Mouse (Mus musculus): ENCODE measurements at regions not wholly inside any gene's neighbourhood (a gene's known extent, or its start where the extent isn't known, plus 50 kb on each side); places are given as distances from the start of the nearest gene placed in this dataset.

DNA sequence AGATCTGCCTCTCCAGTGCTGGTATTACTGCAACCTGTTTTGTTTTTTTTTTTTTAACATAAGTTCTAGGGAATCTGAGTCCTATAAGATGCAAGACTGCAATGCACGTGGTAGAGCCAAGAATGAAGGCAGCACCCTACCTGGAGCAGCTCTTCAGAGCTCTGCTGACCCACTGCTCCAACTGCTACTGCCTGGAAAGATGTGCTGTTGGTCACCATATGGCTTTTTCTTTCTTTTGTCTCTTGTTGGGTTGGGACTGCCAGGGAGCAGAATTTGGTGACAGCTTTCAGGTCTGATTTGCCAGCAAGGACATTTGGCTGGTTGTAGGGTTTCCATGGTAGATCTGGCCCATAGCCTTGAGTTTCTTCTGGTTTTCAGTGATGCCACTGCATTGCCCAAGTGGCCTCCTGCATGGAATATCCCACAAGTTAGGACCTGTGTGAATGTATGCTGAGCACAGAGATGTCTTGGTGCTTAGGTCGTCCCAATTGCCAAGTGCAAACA lies 123.9 kb upstream of the Irf2bp2 start:
- DNase-seq (ENCODE audit: low spot score) = no peak

DNA sequence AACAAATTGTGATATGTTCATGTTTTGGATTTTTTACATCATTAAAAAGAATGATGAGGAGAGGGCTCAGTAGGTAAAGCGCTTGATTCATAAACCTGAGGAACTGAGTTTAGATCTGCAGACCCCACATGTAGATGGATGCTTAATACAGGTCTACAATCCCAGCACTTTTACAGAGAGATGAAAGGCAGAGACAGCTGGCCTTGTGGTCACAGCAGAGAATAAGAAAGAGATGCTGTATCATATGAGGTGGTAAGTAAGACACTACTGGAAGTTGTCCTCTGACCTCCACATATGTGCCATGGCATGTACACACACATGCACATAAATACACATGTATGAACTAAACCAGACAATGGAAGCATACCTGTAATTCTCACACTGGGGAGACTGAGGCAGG lies 121.9 kb upstream of the Irf2bp2 start:
- no peak for DNase-seq (ENCODE audit: low spot score)

DNA sequence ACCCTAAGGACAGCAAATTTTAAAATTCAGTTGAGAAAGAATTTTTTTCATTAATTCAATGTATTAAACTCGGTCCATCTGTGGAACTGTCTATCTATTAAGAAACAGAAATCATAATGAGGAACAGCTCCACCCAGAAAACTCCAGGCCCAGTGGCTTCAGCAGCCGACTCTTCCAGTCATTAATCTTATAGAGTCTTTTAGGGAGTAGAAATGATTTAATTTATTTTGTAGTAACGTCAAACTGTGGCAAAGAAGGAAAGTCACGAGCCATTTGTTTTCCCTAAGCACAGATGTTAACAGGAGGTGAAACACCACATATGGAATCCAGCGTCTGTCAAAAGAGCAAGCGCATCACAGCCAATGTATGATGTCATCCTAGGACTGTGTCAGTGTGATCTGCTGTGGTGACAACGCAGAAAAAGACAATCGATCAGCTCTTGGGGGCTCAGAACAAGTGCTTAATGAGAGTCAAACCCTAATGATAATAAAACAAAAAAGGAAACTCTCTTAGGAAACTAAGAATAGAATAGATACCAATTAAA lies 119.9 kb upstream of the Irf2bp2 start:
- DNase-seq (ENCODE audit: low spot score) = no peak

DNA sequence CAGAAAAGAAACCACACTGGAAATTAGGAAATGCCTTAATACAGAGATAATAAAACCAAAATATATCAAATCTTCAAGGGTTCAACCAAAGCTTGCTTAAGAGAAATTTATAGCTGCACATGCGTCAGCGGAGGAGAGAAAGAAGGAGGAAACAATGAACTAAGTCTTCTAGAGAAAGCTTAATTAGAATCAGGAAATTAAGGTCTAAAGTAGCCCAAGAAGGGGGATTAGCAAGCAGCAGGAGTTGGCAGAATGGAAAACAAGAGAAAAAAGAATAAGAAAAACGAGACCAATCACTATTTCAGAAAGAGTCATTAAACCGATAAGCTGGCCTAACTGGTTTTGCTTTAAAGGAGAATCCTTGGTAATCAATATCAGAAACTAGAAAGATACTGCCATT lies 119.4 kb upstream of the Irf2bp2 start:
- DNase-seq (ENCODE audit: low spot score) = no peak

DNA sequence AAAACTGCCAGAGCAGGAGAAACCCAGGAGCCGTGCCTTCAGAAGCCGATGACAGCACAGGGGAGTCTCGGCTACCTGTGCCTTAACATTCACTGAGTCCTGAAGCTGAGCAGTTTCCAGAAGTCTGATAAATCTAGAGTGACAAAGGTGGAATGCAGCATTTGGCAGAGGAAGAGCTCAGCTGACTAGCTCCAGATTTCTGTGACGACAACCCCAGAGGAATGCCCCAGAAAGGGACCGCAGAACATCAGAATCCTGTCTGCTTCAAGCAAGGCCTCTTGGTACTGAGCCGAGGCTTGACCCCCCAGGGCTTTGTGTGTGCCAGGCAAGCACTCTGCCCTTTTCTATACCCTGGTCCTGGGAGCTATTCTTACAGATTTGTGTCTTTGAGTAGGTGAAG lies 119.0 kb upstream of the Irf2bp2 start:
- DNase-seq (ENCODE audit: low spot score) = no peak

DNA sequence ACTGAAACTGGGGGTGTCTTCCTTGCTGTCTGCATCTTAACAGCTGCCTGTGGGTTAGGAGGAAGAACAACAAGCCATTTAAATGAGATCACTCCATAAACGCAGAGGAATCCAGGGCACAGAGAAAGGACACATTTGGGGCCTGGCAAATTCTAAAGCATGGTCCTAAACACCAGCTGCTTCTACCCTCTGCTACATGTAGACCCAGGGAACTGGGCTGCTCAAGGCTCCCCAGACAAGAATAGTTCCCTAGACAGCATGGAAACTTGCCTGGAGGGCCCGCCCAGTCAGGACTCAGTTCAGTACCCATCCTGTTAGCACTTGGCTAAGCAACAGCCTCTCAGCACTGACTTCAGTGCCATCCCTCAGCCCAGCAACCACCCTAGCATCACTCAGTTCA lies 115.2 kb upstream of the Irf2bp2 start:
- no peak for DNase-seq (ENCODE audit: low spot score)

DNA sequence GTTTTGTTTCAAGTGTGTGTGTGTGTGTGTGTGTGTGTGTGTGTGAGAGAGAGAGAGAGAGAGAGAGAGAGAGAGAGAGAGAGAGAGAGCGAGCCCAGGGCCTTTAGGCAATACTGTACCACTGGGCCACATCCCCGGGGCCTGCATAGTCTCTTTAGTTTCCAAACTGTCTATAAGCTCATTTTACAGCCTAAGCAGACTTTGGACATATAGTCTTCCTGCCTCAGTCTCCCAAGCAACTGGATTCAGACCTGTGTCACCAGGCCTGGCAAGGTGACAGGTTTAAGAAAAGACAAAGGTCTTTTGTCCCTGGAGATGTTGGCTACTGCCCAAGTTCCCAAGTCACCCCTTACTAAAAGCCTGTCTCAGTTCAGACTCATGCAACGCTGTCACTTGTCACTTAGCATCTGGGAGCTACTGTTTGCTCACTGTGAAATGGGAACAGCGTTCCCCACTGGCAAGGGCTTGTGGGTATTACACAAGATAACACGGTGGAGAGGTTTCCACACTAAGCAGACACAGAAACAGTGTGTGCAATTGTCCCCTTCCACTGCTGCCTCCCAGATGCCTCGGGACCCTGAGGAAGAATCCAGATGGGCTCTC lies 113.6 kb upstream of the Irf2bp2 start:
- DNase-seq (ENCODE audit: low spot score) = no peak

DNA sequence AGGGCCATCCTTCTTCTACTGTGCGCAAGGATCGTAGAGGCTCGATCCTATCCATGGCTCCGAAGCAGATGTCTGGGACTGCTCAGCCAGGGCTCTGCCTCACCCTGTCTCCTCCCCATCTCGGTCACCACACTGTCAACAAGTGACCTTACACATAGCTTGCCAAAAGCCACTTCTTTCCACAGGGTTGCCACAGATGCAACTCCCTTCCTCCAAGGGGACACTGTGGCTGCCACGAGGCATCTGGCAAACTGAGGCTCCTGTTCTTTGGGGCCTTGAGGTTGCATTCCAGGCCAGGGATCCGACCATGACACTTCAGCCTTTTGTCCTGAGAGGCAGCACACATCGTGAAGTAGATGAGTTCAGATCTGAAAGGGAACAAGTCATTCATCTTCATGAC lies 112.5 kb upstream of the Irf2bp2 start:
- no peak for DNase-seq (ENCODE audit: low spot score)

DNA sequence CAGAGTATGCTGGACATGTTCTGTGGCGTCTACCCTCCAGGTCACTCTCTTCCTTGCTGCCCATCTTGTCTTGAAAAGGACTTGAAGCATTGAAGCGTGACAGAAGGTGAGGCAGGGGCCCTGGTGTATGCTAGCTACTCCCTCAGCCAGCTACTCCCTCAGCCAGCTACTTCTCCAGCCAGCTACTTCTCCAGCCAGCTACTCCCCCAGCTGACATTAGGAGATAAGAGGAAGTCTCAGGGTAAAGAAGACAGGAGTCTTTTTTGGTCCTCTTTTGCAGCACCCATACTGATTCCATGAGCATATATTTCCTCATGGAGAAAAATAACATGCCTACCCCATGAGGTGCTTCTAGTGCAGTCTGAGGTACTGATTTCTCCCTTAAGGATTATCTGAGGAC lies 111.6 kb upstream of the Irf2bp2 start:
- no peak for DNase-seq (ENCODE audit: low spot score)

DNA sequence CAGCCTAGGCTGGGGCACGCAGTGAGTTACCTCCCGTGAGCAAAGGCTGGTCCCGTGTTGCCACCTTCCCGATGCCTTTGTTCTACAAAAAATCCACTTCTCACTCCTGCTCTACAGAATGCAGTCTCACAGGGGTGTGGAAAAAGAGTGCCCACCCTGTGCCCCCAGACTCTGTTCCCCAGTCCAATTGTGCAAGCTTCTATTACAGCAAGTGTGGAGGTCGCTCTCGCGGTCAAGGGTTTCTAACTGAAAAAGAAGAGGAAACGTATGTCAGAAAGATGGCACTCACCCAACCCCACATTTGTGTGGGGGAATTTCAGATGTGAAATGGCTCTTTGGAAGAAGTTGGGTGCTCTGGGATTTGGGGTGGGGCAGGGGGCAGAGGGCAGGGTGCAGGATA lies 110.9 kb upstream of the Irf2bp2 start:
- DNase-seq (ENCODE audit: low spot score) = no peak

DNA sequence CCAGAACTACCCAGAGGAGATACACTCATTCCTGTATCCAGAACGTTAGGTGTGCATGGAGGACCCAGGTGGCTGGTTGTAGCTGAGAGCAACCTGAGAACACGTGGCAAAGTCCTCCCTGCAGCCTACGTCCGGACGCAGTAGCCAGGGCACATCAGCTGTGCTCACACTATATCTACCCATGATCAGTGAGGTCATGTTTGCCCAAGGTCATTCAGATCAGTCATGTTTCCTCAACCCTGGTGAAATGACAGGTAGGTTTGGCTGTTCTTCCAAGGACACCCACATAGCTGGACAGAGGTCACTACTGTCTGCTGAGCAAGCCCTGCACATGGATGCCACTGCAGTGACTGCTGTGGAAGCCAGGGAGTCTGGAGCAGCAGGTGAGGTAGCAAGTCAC lies 109.8 kb upstream of the Irf2bp2 start:
- peak; percentile 13 for DNase-seq (ENCODE audit: low spot score)

DNA sequence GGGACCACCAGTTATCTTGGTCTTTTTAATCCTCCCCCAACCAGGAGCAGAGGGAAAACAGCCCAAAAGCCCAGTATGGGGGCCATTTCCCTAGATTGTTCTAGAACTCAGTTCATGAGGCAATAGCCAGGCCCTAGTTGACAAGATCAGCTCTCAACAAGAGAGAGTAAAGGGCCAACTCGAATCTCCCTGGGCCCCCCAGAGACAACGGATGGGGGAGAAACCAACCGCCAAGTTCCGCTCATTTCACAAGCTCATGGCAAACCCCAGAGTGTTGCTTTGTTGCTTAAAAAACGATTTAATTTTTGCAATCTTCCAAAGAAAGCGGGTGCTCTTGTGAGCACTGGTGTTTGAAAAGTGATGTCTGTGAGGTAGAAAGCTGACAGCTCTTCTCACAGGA lies 108.5 kb upstream of the Irf2bp2 start:
- no peak for DNase-seq (ENCODE audit: low spot score)

DNA sequence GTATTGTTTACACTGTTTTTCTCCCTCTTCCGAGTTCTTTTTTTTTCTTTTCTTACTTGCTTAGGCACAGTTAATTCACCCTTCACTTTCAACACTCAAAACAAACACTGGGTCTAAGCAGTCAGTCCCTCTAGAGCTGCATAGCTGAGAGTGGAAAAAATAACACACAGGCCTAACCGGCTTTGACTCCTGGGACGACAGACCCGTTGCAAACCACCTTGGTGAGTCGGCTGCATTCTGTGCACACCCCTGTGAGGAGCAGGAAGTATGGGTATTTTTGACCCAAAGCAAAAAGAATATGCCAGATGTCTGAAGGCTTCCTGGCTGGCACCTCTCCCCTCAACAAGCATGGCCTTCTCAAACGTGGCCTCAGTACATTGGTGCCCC lies 105.6 kb upstream of the Irf2bp2 start:
- DNase-seq (ENCODE audit: low spot score) = peak; percentile 26

DNA sequence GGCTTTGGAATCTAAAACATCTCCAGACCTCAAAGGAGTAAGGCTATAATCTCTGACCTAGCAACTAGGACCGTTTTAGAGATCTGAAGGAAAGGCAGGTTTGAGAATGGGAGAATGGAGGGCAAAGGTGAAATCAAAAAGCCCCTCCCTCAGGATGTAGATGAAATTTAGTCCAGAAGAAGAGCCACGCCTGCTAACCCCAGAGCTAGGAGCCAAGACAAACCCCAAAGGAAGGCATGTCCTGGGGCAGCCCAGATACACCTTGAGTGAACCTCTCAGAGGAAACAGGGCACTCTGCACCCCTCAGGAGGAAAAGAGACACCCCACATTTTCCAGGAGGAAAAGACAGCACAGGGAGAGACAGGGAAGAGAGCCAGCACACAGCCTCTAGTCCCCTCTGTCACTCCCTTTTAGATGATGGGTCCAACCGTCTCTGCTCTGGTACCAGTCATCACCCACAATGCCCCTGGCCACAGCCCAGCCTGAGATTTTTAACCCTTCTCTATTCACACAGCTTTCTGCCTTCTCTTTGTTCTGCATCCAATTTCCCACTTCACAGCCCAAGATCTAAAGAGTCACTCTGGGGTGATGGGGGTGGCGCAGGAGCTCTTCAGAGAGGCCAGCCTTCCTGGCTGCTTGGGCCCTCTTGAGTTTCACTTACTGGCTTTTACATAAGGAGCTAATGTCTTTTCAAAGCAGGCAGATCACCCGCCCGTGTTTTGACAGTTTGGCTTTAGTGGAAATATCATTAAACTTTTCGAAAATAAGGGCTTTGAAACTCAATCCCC lies 105.0 kb upstream of the Irf2bp2 start:
- DNase-seq (ENCODE audit: low spot score) = no peak

DNA sequence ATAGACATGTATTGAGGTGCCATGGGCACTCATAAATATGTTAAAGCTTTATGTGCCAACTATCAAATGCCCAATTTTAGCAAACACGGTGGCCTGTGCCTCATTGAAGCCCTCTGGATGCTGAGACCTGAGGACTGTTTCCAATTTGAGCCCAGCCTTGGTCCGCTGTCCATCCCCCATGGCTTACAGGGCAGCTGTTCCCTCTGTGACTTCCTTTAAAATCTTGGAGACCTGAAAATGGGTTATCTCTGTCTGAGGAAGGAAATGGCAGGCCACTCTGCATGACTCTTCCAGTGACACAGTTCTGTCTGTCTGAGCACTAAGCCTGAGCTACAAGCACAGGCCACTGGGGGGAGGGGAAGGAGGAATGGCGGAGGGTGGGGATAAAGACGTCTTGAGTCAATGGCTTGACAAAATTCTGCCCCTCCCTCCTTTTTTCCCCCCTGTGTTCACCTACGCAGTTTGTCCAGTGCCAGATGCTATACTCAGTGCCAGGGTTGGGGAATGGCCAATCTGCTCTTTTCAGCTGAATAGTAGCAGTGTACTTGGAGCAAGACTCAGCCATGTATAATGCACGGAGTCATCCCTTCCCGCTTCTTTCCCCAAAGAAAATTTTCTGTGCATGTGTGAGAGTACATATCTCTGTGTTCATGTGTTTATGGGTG lies 102.7 kb upstream of the Irf2bp2 start:
- no peak for DNase-seq (ENCODE audit: low spot score)

DNA sequence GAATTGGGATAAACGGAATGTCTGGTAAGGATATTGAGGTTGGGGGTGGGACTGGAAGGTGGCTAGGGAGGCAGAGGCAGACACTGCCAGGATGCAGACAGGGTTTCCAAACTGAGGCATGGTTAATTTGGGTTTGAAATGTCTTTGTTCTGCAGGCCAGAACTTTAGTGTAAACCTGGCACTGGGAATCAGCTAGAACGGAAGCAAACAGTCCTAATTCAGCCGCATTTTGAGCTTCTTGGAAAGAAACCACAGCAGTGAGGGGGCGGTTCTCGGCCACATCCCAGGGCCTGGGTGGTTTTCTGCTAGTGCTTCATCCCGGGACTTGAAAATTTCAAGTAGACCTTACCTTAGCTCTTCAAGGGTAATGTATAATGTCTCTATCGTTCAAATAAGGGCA lies 100.6 kb upstream of the Irf2bp2 start:
- no peak for DNase-seq (ENCODE audit: low spot score)

DNA sequence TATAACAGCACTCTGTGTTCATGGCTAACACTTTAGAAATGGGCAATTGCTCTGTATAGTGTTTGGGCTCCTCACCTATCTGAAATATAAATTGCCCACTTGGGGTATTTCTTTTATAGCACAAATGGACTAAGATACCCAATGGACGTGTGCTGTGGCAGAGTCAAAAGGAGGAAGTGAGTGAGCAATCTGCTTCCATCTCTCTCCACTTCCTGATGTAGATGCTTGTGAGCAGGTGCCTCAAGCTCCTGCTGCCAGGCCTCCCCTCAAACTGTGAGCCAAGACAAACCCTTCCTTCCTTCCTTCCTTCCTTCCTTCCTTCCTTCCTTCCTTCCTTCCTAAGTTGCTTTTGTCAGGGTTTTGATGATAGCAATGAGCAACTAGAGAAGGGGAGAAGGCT lies 99.9 kb upstream of the Irf2bp2 start:
- DNase-seq (ENCODE audit: low spot score) = no peak

DNA sequence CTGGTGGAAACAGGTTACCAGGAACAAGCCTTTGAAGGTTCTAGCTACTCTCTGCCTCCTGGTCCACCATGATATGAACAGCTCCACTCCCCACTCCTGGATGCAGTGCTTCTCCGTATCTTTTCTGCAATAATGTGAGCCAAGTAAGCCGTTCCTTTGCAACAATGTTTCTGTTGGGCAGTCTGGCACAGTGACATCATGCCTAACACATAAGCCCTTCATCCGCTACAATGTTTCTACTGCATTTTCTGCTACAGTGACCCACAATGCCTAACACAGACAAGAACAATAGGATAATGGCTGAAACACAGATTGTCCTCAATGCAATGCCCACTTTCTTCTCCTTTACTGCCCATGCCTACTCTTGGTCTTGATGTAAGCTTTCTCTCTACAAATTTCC lies 98.9 kb upstream of the Irf2bp2 start:
- no peak for DNase-seq (ENCODE audit: low spot score)

DNA sequence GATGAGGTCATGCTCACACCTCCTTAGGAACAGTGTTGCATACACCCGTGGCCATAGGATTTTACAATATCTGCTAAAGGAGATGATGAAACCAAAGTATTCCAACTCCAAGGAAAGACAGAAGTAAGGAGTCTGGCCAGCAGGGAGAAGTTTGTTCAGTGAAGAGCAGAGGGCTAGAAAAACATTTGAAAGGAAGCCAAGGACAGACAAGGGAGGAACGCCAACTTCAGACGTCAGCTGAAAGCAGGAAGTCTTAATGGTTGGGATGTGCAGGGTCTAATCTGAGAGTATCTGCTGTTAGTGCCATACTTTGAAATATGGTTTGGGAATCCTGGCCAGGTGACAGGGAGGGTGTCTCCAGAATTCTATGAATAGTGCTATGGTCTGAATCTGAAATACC lies 98.5 kb upstream of the Irf2bp2 start:
- no peak for DNase-seq (ENCODE audit: low spot score)

DNA sequence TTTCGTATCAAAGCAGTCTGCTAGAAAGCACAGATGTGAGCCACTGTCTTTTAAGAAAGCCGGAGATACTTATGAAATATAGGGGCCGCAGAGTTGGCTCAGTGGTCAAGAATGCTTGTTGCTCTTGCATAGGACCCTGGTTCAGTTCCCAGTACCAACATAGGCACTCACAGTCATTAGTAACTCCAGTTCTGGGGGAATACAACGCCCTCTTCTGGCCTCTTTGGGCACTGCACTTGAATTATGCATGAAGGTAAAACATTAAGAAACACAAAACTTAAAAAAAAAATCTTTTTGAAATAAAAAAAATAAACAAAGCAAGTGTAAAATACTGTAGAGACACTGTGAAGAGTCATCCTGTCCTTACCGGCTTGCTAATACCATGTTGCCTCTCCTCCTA lies 94.7 kb upstream of the Irf2bp2 start:
- no peak for DNase-seq (ENCODE audit: low spot score)

DNA sequence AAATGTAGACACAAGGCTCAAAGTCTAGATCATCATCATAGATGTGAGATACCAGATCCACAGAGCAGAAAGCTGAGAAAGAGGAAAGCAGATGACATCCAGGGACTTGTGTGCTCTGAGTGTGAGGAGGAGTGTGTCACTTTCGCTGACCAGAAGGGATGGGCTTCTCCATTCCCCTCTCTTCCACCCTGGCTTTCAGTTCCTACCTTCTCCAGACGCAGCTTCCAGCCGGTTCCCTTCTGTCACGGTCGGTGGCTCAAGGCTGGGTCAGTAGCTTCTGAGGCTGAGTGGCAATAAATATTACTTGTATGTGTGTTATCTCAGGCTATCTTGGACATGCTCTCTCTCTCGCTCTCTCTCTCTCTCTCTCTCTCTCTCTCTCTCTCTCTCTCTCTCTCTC lies 94.2 kb upstream of the Irf2bp2 start:
- no peak for DNase-seq (ENCODE audit: low spot score)

DNA sequence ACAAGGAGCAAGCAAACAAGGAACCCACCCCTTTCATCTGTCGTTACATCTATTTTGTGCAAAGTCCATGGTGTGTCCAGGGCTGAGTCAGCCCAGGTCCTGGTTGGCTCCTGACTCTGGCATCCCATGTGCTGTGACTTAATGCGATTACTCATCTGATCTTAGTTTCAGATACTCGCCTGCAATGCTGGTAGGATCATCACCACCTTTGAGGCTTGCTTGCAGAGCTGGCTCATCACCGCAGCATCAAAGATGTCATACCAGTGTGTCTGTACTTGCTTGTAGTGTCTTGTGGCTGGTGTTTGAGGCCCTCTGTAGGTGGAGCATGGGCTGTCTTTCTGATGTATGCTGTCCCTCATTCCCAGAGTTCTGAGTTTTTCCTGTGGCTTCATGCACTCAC lies 93.0 kb upstream of the Irf2bp2 start:
- DNase-seq (ENCODE audit: low spot score) = no peak

DNA sequence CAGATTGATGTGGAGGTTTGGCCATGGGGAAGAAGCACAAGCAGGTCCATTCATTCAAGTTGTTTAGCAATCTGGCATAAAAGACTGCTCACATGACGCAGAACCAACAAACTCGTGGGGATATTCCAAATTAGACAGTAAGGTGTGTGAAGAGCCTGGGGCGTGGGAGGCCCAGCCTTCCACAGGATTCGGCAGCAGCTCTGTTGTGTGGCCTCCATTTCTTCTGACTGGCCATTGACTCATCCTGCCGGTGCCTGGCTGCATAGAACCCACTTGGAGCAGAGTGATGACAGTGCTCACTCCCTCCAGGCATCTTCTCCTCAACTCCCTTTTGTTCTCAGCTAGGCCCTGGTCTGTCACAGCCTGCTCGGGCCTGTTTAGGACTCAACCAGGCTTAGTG lies 91.6 kb upstream of the Irf2bp2 start:
- no peak for DNase-seq (ENCODE audit: low spot score)

Data from yolk sac, embryonic 10.5 days (tissue).